Mouse (Mus musculus) heart, postnatal 36 days (tissue): ENCODE measurements around the gene Foxn1. TPM values are rescaled to one million over a fixed set of nuclear protein-coding genes. Genes with fewer than 3 reads are reported as not detected.
A peak's percentile ranks its signal among the peaks of the same experiment; 100 is the strongest.

ENCODE experiments used
- DNase-seq, 2 experiments: peaks; one replicate each; pipeline ENCODE4 v3.0.0; 2021 to 2022
- intact Hi-C: fragments of 180-260 bp; cut with DNase I; formaldehyde crosslinking; loops from one replicate; pipeline ENCODE4 v1.15.1; 2025
- total RNA-seq, 2 experiments: library from RNA; stranded (reverse); gene quantifications; 2 replicates each; pipeline ENCODE4 v1.2.3; 2021

The Foxn1 gene
- total RNA-seq, 2 experiments from 2014 or later, result not detected

GRCm38 (mm10) chr11:78333992-78334391 lies 52.4 kb downstream of the Foxn1 start:
- intact Hi-C loops, result no loop called here
- no peak for DNase-seq

GRCm38 (mm10) chr11:78332676-78333075 lies 53.7 kb downstream of the Foxn1 start:
- DNase-seq, result no peak
- intact Hi-C loops, result no loop called here

- intact Hi-C loops, result loop anchor here (5.0 kb wide), 1 partner anchor 66 kb away; the partner anchor contains the start of gene 2610507B11Rik
- no peak for DNase-seq
These were observed 57.8 kb downstream of the Foxn1 start for GRCm38 (mm10) chr11:78328512-78329056.

- peak; percentile 95 to 96 for DNase-seq
- intact Hi-C loops, result loop anchor here (5.0 kb wide), 1 partner anchor 66 kb away; the partner anchor contains the start of gene 2610507B11Rik
These were observed 58.5 kb downstream of the Foxn1 start, which contains the start of gene Pigs for GRCm38 (mm10) chr11:78327634-78328511. TSS of gene Pigs (plus strand) at chr11:78328415.

GRCm38 (mm10) chr11:78327215-78327614 lies 59.1 kb downstream of the Foxn1 start:
- intact Hi-C loops, result loop anchor here (5.0 kb wide), 1 partner anchor 65 kb away; the partner anchor contains the start of gene 2610507B11Rik
- no peak for DNase-seq

- DNase-seq, result no peak
- intact Hi-C loops, result loop anchor here (5.0 kb wide), 1 partner anchor 63 kb away; the partner anchor contains the start of gene 2610507B11Rik
These were observed 61.4 kb downstream of the Foxn1 start for GRCm38 (mm10) chr11:78324965-78325364.

GRCm38 (mm10) chr11:78324000-78324785 lies 62.2 kb downstream of the Foxn1 start:
- intact Hi-C loops, result no loop called here
- no peak for DNase-seq

GRCm38 (mm10) chr11:78322860-78323259 lies 63.5 kb downstream of the Foxn1 start, which contains the start of gene Aldoc:
TSS of gene Aldoc (plus strand) at chr11:78322968.
- DNase-seq, result peak; percentile 34 to 46
- intact Hi-C loops, result no loop called here

- no peak for DNase-seq
- intact Hi-C loops, result no loop called here
These were observed 64.1 kb downstream of the Foxn1 start for GRCm38 (mm10) chr11:78322076-78322831.

- intact Hi-C loops, result no loop called here
- DNase-seq, result no peak
These were observed 67.9 kb downstream of the Foxn1 start for GRCm38 (mm10) chr11:78318411-78318810.

GRCm38 (mm10) chr11:78313662-78314061 lies 72.7 kb downstream of the Foxn1 start:
- intact Hi-C loops, result no loop called here
- DNase-seq, result no peak

GRCm38 (mm10) chr11:78310861-78311511 lies 75.4 kb downstream of the Foxn1 start:
- DNase-seq, result no peak
- intact Hi-C loops, result no loop called here

Other genes starting within 250 kb of the Foxn1 start
- 1 to 10 TPM; 6.1 to 7.0 TPM for gene Traf4, start 221.0 kb downstream of the Foxn1 start, total RNA-seq
- 1 to 10 TPM; 2.2 to 3.4 TPM for gene Nek8, start 209.9 kb downstream of the Foxn1 start, total RNA-seq
- 1 to 10 TPM; 6.1 to 7.5 TPM for gene Tlcd1, start 209.8 kb downstream of the Foxn1 start, total RNA-seq
- gene Rpl23a, start 203.0 kb downstream of the Foxn1 start, total RNA-seq, result 100 to 1,000 TPM; 805 to 853 TPM
- gene Rab34, start 198.1 kb downstream of the Foxn1 start, total RNA-seq, result 10 to 100 TPM in 1 of 2 experiments, 1 to 10 TPM in 1; 10.0 to 13.2 TPM
- gene Proca1, start 193.2 kb downstream of the Foxn1 start, total RNA-seq, result under 1 TPM; 0.50 to 0.70 TPM
- 10 to 100 TPM; 47.4 to 47.7 TPM for gene Sdf2, start 140.8 kb downstream of the Foxn1 start, total RNA-seq
- 10 to 100 TPM; 28.4 to 29.6 TPM for gene Supt6, start 140.6 kb downstream of the Foxn1 start, total RNA-seq
- 100 to 1,000 TPM; 187 to 210 TPM for gene 2610507B11Rik, start 124.8 kb downstream of the Foxn1 start, total RNA-seq
- gene BC030499, start 95.7 kb downstream of the Foxn1 start, total RNA-seq, result under 1 TPM; 0.50 to 0.62 TPM
- under 1 TPM; 0.54 to 0.58 TPM for gene Spag5, start 85.0 kb downstream of the Foxn1 start, total RNA-seq
- 1 to 10 TPM in 1 of 2 experiments, under 1 TPM in 1; 0.68 to 1.6 TPM for gene Aldoc, start 63.6 kb downstream of the Foxn1 start, total RNA-seq
- gene Pigs, start 58.1 kb downstream of the Foxn1 start, total RNA-seq, result 10 to 100 TPM; 22.7 to 24.1 TPM
- 1 to 10 TPM; 5.3 to 6.2 TPM for gene Unc119, start 43.1 kb downstream of the Foxn1 start, total RNA-seq
- gene Slc13a2, start 35.7 kb upstream of the Foxn1 start, total RNA-seq, result not detected
- gene Slc46a1, start 79.1 kb upstream of the Foxn1 start, total RNA-seq, result 1 to 10 TPM; 1.6 to 1.8 TPM
- under 1 TPM; 0.46 to 0.50 TPM for gene Sarm1, start 111.2 kb upstream of the Foxn1 start, total RNA-seq
- 10 to 100 TPM; 20.9 to 22.9 TPM for gene Vtn, start 112.5 kb upstream of the Foxn1 start, total RNA-seq
- not detected for gene Sebox, start 116.9 kb upstream of the Foxn1 start, total RNA-seq
- gene Tmem199, start 125.6 kb upstream of the Foxn1 start, total RNA-seq, result 10 to 100 TPM in 1 of 2 experiments, 1 to 10 TPM in 1; 9.4 to 10.3 TPM
- 100 to 1,000 TPM; 151 to 156 TPM for gene Poldip2, start 125.6 kb upstream of the Foxn1 start, total RNA-seq
- 10 to 100 TPM; 38.4 to 42.1 TPM for gene Tnfaip1, start 149.8 kb upstream of the Foxn1 start, total RNA-seq
- gene Ift20, start 149.8 kb upstream of the Foxn1 start, total RNA-seq, result 10 to 100 TPM; 39.1 to 42.9 TPM
- 1 to 10 TPM; 4.8 to 5.1 TPM for gene Tmem97, start 164.2 kb upstream of the Foxn1 start, total RNA-seq